Mouse (Mus musculus) liver, embryonic 16.5 days (tissue): ENCODE data around the gene Tfap2e. TPM values are rescaled to one million over a fixed set of nuclear protein-coding genes. Genes with fewer than 3 reads are reported as not detected.
A peak's percentile ranks its signal among the peaks of the same experiment; 100 is the strongest.

ENCODE experiments used
- ATAC-seq: fragments of 200-750 bp; cut with Nextera tagmentation; 2 replicates; pipeline ENCODE4 v1.8.0; 2017; ENCODE audit warnings: low read depth, mild to moderate bottlenecking, moderate number of reproducible peaks, moderate library complexity
- H3K27ac ChIP-seq: fragments of 300-500 bp; sonication (generic); 2 replicates; pipeline ENCODE4 v1.5.1; 2014; ENCODE audit warnings: mild to moderate bottlenecking, low read length
- H3K27me3 ChIP-seq: fragments of 300-500 bp; sonication (generic); 2 replicates; pipeline ENCODE4 v1.6.1; 2014; ENCODE audit warnings: low read depth, low read length, mixed read lengths; ENCODE audit not compliant: control insufficient read depth, insufficient read depth
- H3K36me3 ChIP-seq: fragments of 300-500 bp; sonication (generic); 2 replicates; pipeline ENCODE4 v1.6.1; 2014; ENCODE audit warnings: mild to moderate bottlenecking; ENCODE audit not compliant: control insufficient read depth, insufficient read depth
- H3K4me1 ChIP-seq: fragments of 300-500 bp; sonication (generic); 2 replicates; pipeline ENCODE4 v1.6.1; 2014; ENCODE audit warnings: low read depth, low read length, mixed read lengths; ENCODE audit not compliant: control insufficient read depth
- H3K4me2 ChIP-seq: fragments of 300-500 bp; sonication (generic); 2 replicates; pipeline ENCODE4 v1.6.1; 2014; ENCODE audit warnings: low read depth, low read length, mixed read lengths
- H3K4me3 ChIP-seq: fragments of 300-500 bp; sonication (generic); 2 replicates; pipeline ENCODE4 v1.5.1; 2014; ENCODE audit warnings: low read depth, mild to moderate bottlenecking, low read length
- H3K9ac ChIP-seq: fragments of 300-500 bp; sonication (generic); 2 replicates; pipeline ENCODE4 v1.6.1; 2014; ENCODE audit warnings: low read depth, low read length
- H3K9me3 ChIP-seq: fragments of 300-500 bp; sonication (generic); replicated peaks from 2 replicates; pipeline ENCODE4 v1.6.1; 2016; ENCODE audit warnings: low read length; ENCODE audit not compliant: control insufficient read depth
- WGBS: fragments of 180-500 bp; shearing (Covaris S2); extraction: QIAGEN DNeasy Blood & Tissue Kit; methylation state at CpG from one replicate; pipeline ENCODE4 v1.1.7; 2014; ENCODE audit not compliant: insufficient replicate concordance; 5-methylcytosine and 5-hydroxymethylcytosine counted together
- polyA plus RNA-seq: library from polyadenylated mRNA; unstranded; fragments of >200 nt; fragmentation: Nextera tagmentation; extraction: Ambion mirVana; gene quantifications from 2 replicates; pipeline ENCODE4 v1.2.1, GENCODE M21; 2015

Gene Tfap2e
- polyA plus RNA-seq, 1 experiment from 2014 or later = not detected

- Histone ChIP-seq H3K36me3 (peaks cover 3% of the 10 kb centered on the region; the same call in 1 of the 2 replicates), H3K27me3 (no peaks in the 10 kb centered on the region), H3K4me3 (no peak overlapping the region), H3K4me1 (no peaks in the 10 kb centered on the region), H3K27ac (no peak overlapping the region), H3K4me2 (no peak overlapping the region), H3K9me3 (no peaks in the 10 kb centered on the region), H3K9ac (no peak overlapping the region)
- no peak for ATAC-seq
- 78% methylated on average over 10 of the region's 10 CpGs for WGBS
Measured at GRCm38 (mm10) chr4:126746194-126746840, 10.3 kb upstream of the Tfap2e start.

- H3K36me3 ChIP-seq = peaks cover 3% of the 10 kb centered on the region; the same call in 1 of the 2 replicates
- H3K4me3 ChIP-seq = no peak overlapping the region
- H3K4me1 ChIP-seq = no peaks in the 10 kb centered on the region
- no peak for ATAC-seq
- no peaks in the 10 kb centered on the region for H3K27me3 ChIP-seq
- H3K27ac ChIP-seq = no peak overlapping the region
- WGBS = 42% methylated on average over 13 of the region's 13 CpGs
- H3K9me3 ChIP-seq = no peaks in the 10 kb centered on the region
- H3K9ac ChIP-seq = no peak overlapping the region
- no peak overlapping the region for H3K4me2 ChIP-seq
Measured at GRCm38 (mm10) chr4:126745506-126746193, 9.6 kb upstream of the Tfap2e start.

- no peak for ATAC-seq
Measured at GRCm38 (mm10) chr4:126744831-126745230, 8.8 kb upstream of the Tfap2e start.

GRCm38 (mm10) chr4:126743713-126744112, 7.7 kb upstream of the Tfap2e start:
- no peak for ATAC-seq
- 35% methylated on average over 11 of the region's 11 CpGs for WGBS
- H3K27me3 ChIP-seq = peaks cover 7% of the 10 kb centered on the region; the same call in 1 of the 2 replicates
- no peaks in the 10 kb centered on the region for H3K4me1 ChIP-seq
- no peak overlapping the region for H3K9ac ChIP-seq
- no peak overlapping the region for H3K4me3 ChIP-seq
- no peak overlapping the region for H3K27ac ChIP-seq
- H3K4me2 ChIP-seq = no peak overlapping the region
- no peaks in the 10 kb centered on the region for H3K9me3 ChIP-seq
- H3K36me3 ChIP-seq = 0 out of 2 replicates have a peak, but pooled peaks cover 3% of the 10 kb centered on the region

More at GRCm38 (mm10) chr4:126744831-126745230, 8.8 kb upstream of the Tfap2e start:
- Histone ChIP-seq H3K27ac (no peak overlapping the region), H3K9me3 (no peaks in the 10 kb centered on the region), H3K4me2 (no peak overlapping the region), H3K4me1 (no peaks in the 10 kb centered on the region), H3K27me3 (peaks cover 2% of the 10 kb centered on the region; the same call in 1 of the 2 replicates), H3K4me3 (no peak overlapping the region), H3K9ac (no peak overlapping the region), H3K36me3 (peaks cover 3% of the 10 kb centered on the region; the same call in 1 of the 2 replicates)
- 85% methylated on average over 14 of the region's 14 CpGs for WGBS

GRCm38 (mm10) chr4:126742976-126743375, 6.9 kb upstream of the Tfap2e start:
- no peak overlapping the region for H3K4me3 ChIP-seq
- H3K9ac ChIP-seq = no peak overlapping the region
- H3K27me3 ChIP-seq = peaks cover 12% of the 10 kb centered on the region
- 40% methylated on average over 2 of the region's 2 CpGs for WGBS
- no peak overlapping the region for H3K27ac ChIP-seq
- H3K36me3 ChIP-seq = 0 out of 2 replicates have a peak, but pooled peaks cover 3% of the 10 kb centered on the region
- H3K4me2 ChIP-seq = no peak overlapping the region
- H3K4me1 ChIP-seq = no peaks in the 10 kb centered on the region
- no peak for ATAC-seq
- no peaks in the 10 kb centered on the region for H3K9me3 ChIP-seq

GRCm38 (mm10) chr4:126741448-126741847, 5.4 kb upstream of the Tfap2e start:
- 5% methylated on average over 12 of the region's 12 CpGs for WGBS
- no peaks in the 10 kb centered on the region for H3K4me1 ChIP-seq
- H3K27me3 ChIP-seq = peaks cover 28% of the 10 kb centered on the region
- ATAC-seq = peak; percentile 45; the same call in 1 of the 2 replicates
- H3K4me3 ChIP-seq = no peak overlapping the region
- no peak overlapping the region for H3K9ac ChIP-seq
- no peaks in the 10 kb centered on the region for H3K9me3 ChIP-seq
- 0 out of 2 replicates have a peak overlapping the region, but pooled peaks have one; percentile 10 for H3K4me2 ChIP-seq
- H3K27ac ChIP-seq = no peak overlapping the region
- 0 out of 2 replicates have a peak, but pooled peaks cover under 1% of the 10 kb centered on the region for H3K36me3 ChIP-seq

GRCm38 (mm10) chr4:126739966-126740676, 4.1 kb upstream of the Tfap2e start:
- ATAC-seq = no peak
- peaks cover 41% of the 10 kb centered on the region for H3K27me3 ChIP-seq
- no peaks in the 10 kb centered on the region for H3K9me3 ChIP-seq
- H3K27ac ChIP-seq = no peak overlapping the region
- H3K4me1 ChIP-seq = no peaks in the 10 kb centered on the region; the same call in 1 of the 2 replicates
- H3K9ac ChIP-seq = no peak overlapping the region
- 38% methylated on average over 10 of the region's 10 CpGs for WGBS
- no peak overlapping the region for H3K4me3 ChIP-seq
- H3K36me3 ChIP-seq = no peaks in the 10 kb centered on the region
- no peak overlapping the region for H3K4me2 ChIP-seq

GRCm38 (mm10) chr4:126735382-126736000, 549 bp downstream of the Tfap2e start:
- no peak overlapping the region for H3K9ac ChIP-seq
- H3K4me1 ChIP-seq = no peaks in the 10 kb centered on the region; the same call in 1 of the 2 replicates
- H3K27ac ChIP-seq = no peak overlapping the region
- no peaks in the 10 kb centered on the region for H3K9me3 ChIP-seq
- ATAC-seq = no peak
- H3K4me2 ChIP-seq = peak overlapping the region; percentile 31
- peaks cover 87% of the 10 kb centered on the region for H3K27me3 ChIP-seq
- WGBS = 2% methylated on average over 45 of the region's 62 CpGs
- H3K4me3 ChIP-seq = peak overlapping the region; percentile 34
- H3K36me3 ChIP-seq = no peaks in the 10 kb centered on the region
